Mouse (Mus musculus) MEL (cell line): ENCODE measurements around the gene Nelfe.
"Not testable (repeated sequence)": the region's sequence is repeated elsewhere in the genome, so short reads cannot be mapped to it uniquely, and the experiment has no call there.

Source experiments
- BHLHE40 ChIP-seq: IDR thresholded peaks from 2 replicates; pipeline ENCODE4 v1.6.1; 2012; ENCODE audit warnings: low read depth, mild to moderate bottlenecking, inconsistent platforms, low read length, improper control_type of control experiment, borderline replicate concordance
- CTCF ChIP-seq, 3 experiments: IDR thresholded peaks in 2 of 3; conservative IDR thresholded peaks in 1 of 3; 2 replicates each; pipeline ENCODE4 v1.5.1; 2011 to 2012; ENCODE audit warnings: low read length in 3 of 3, low read depth in 2 of 3, mild to moderate bottlenecking in 2 of 3, improper control_type of control experiment in 1 of 3, inconsistent platforms in 1 of 3, mixed read lengths in 1 of 3, moderate library complexity in 1 of 3; ENCODE audit not compliant: control insufficient read depth in 1 of 3, insufficient read depth in 1 of 3, poor library complexity in 1 of 3, severe bottlenecking in 1 of 3
- E2F4 ChIP-seq: IDR thresholded peaks from 2 replicates; pipeline ENCODE4 v1.6.1; 2011; ENCODE audit warnings: low read depth, low read length, improper control_type of control experiment, borderline replicate concordance
- EP300 ChIP-seq, 2 experiments: IDR thresholded peaks; 2 replicates each; pipeline ENCODE4 v1.6.1; 2011; ENCODE audit warnings: improper control_type of control experiment in 2 of 2, low read length in 2 of 2, low read depth in 1 of 2, mild to moderate bottlenecking in 1 of 2
- GATA1 ChIP-seq: IDR thresholded peaks from 2 replicates; pipeline ENCODE4 v1.6.1; 2011; ENCODE audit warnings: low read depth, low read length, improper control_type of control experiment
- HCFC1 ChIP-seq: IDR thresholded peaks from 2 replicates; pipeline ENCODE4 v1.6.1; 2012; ENCODE audit warnings: low read depth, mild to moderate bottlenecking, inconsistent platforms, low read length, improper control_type of control experiment, moderate library complexity
- MXI1 ChIP-seq: IDR thresholded peaks from 2 replicates; pipeline ENCODE4 v1.6.1; 2011; ENCODE audit warnings: mild to moderate bottlenecking, low read depth, low read length, improper control_type of control experiment
- MYC ChIP-seq: IDR thresholded peaks from 2 replicates; pipeline ENCODE4 v1.6.1; 2011; ENCODE audit warnings: low read depth, mild to moderate bottlenecking, low read length, improper control_type of control experiment, moderate library complexity
- NELFE ChIP-seq: IDR thresholded peaks from 2 replicates; pipeline ENCODE4 v1.6.1; 2011; ENCODE audit warnings: low read depth, low read length, improper control_type of control experiment
- POLR2A ChIP-seq, 2 experiments: IDR thresholded peaks; 2 replicates each; pipeline ENCODE4 v1.6.1; 2011 to 2012; ENCODE audit warnings: low read length in 2 of 2, mild to moderate bottlenecking in 2 of 2, control low read depth in 1 of 2, improper control_type of control experiment in 1 of 2, low read depth in 1 of 2, moderate library complexity in 1 of 2; ENCODE audit not compliant: control insufficient read depth in 1 of 2, insufficient read depth in 1 of 2, poor library complexity in 1 of 2
- USF1 ChIP-seq: IDR thresholded peaks from 2 replicates; pipeline ENCODE4 v1.6.1; 2014; ENCODE audit warnings: low read depth, mild to moderate bottlenecking, inconsistent platforms, low read length, improper control_type of control experiment, moderate library complexity
- ZC3H11A ChIP-seq: IDR thresholded peaks from 2 replicates; pipeline ENCODE4 v1.6.1; 2012; ENCODE audit warnings: low read depth, mild to moderate bottlenecking, inconsistent platforms, low read length, improper control_type of control experiment
- ZMIZ1 ChIP-seq: IDR thresholded peaks from 2 replicates; pipeline ENCODE4 v1.6.1; 2012; ENCODE audit warnings: low read depth, mild to moderate bottlenecking, inconsistent platforms, low read length, improper control_type of control experiment, moderate library complexity

- not testable (repeated sequence) for TF ChIP-seq E2F4; CTCF (IDR thresholded peaks at IDR 0.05 in 2 of 3, conservative IDR thresholded peaks at IDR 0.05 in 1 of 3; ENCODE audit: control insufficient read depth in 1 of 3, insufficient read depth in 1 of 3, low read depth in 2 of 3, low read length in 3 of 3, poor library complexity in 1 of 3, severe bottlenecking in 1 of 3); ZMIZ1; BHLHE40; POLR2A (IDR thresholded peaks at IDR 0.05; ENCODE audit: control insufficient read depth in 1 of 2, insufficient read depth in 1 of 2, low read depth in 1 of 2, low read length in 2 of 2, poor library complexity in 1 of 2); NELFE; HCFC1; USF1; MXI1; EP300 (IDR thresholded peaks at IDR 0.05; ENCODE audit: low read depth in 1 of 2, low read length in 2 of 2); GATA1; MYC; ZC3H11A
Measured at GRCm38 (mm10) chr17:34804301-34804700, 45.9 kb upstream of the Nelfe start, which contains the start of gene Cyp21a1.
